Mouse (Mus musculus) cerebellum, adult 2 months (tissue): ENCODE measurements around the gene Cdkl4.

Source experiments
- CTCF ChIP-seq: fragments of 200-500 bp; IDR thresholded peaks from 2 replicates; pipeline ENCODE4 v1.5.1; 2011; ENCODE audit warnings: low read depth, mild to moderate bottlenecking, control low read depth, low read length, moderate library complexity, borderline replicate concordance; ENCODE audit not compliant: insufficient read depth
- POLR2A ChIP-seq: fragments of 200-500 bp; IDR thresholded peaks from 2 replicates; pipeline ENCODE4 v1.6.1; 2011; ENCODE audit warnings: low read length, control low read depth, borderline replicate concordance; ENCODE audit not compliant: insufficient read depth

- TF ChIP-seq CTCF (no peak), POLR2A (no peak)
Measured at GRCm38 (mm10) chr17:80579901-80580300, 2.3 kb upstream of the Cdkl4 start.
